Mouse (Mus musculus) liver, embryonic 14.5 days (tissue): ENCODE measurements at regions not wholly inside any gene's neighbourhood (a gene's known extent, or its start where the extent isn't known, plus 50 kb on each side); places are given as distances from the start of the nearest gene placed in this dataset.

Source experiments
- CTCF ChIP-seq: IDR thresholded peaks from 2 replicates; pipeline ENCODE4 v1.5.1; 2016; ENCODE audit warnings: antibody characterized with exemption, low read depth, control low read depth
- EP300 ChIP-seq: IDR thresholded peaks from 2 replicates; pipeline ENCODE4 v1.6.1; 2016; ENCODE audit warnings: antibody characterized with exemption, low read depth

GRCm38 (mm10) chr6:95207063-95207462 lies 90.0 kb downstream of the Kbtbd8 start:
- TF ChIP-seq CTCF (peak; percentile 49), EP300 (no peak)
